ENCODE assay signal across 8 mouse cellular contexts in the genomic region with DNA sequence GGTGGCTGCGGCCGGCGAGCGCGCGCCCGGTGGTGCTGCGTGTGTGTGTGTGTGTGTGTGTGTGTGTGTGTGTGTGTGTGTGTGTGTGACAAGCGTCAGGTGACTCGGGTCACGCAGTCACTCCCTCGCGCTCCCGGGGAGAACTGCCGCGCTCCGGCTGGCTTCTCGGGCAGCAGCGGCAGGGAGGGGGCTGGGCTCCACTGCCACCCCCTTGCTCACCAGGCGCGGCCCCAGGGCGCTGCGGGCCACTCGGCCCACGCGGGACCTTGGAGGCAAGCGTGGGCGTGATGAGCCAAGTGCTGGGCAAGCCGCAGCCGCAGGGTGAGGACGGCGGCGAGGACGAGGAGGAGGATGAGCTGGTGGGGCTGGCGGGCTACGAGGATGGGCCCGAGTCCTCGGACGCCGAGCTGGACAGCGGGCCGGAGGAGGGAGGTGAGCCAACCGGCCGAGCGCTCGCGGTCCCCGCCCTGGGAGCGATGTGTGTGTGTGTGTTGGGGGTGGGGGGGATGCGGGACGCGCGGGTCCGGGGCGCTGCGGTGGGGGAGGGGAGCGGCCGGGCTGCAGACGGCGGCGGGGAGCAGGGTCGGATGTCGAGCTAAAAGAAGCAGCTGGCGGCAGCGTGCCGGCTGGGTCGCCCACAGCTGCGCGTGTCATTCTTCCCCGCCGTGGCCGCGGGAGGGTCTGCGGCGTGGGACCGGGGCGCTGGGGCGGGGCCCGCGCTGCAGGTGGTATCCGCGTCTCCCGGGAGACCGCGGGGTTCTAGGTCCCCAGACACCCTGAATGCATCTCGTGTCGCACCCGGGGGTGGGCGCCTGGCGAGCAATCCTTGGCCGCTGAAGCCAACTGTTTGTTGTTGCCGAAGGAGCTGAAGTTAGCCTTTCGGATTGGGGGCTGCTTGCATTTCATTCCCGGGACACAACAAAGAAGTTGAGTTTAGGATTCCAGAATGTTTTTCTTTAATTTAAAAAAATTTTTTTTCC. TPM values are rescaled to one million over a fixed set of nuclear protein-coding genes. Genes with fewer than 3 reads are reported as not detected.
DNase-seq lines count a peak whose midpoint lies in the region; ATAC-seq and TF ChIP-seq lines count a peak whose summit lies in the region.

No protein-coding gene starts in this region.

- H3K4me1 ChIP-seq in G1E (ENCODE audit: insufficient read depth, low read depth, low read length), result peaks cover 59% of the 10 kb centered on the region
- H3K4me1 ChIP-seq in hindbrain, embryonic 10.5 days (replicated peaks), result peaks cover 51% of the 10 kb centered on the region
- H3K4me1 ChIP-seq in lung, embryonic 16.5 days (replicated peaks; ENCODE audit: control insufficient read depth, insufficient read depth, low read length), result no peaks in the 10 kb centered on the region

- H3K9me3 ChIP-seq in G1E (replicated peaks), result no peaks in the 10 kb centered on the region
- no peaks in the 10 kb centered on the region for H3K9me3 ChIP-seq in hindbrain, embryonic 10.5 days
- 0 out of 2 replicates have a peak, but pooled peaks cover 2% of the 10 kb centered on the region for H3K9me3 ChIP-seq in lung, embryonic 16.5 days (ENCODE audit: control insufficient read depth, low read length)

- peak overlapping the region; percentile 79 for H3K4me3 ChIP-seq in G1E (ENCODE audit: low read depth, low read length)
- peak overlapping the region; percentile 91 for H3K4me3 ChIP-seq in hindbrain, embryonic 10.5 days
- peak overlapping the region; percentile 71 for H3K4me3 ChIP-seq in lung, embryonic 16.5 days (ENCODE audit: low read length)

- no peaks in the 10 kb centered on the region for H3K36me3 ChIP-seq in G1E (replicated peaks)
- H3K36me3 ChIP-seq in hindbrain, embryonic 10.5 days, result no peaks in the 10 kb centered on the region
- H3K36me3 ChIP-seq in lung, embryonic 16.5 days (ENCODE audit: control insufficient read depth, insufficient read depth, low read length), result no peaks in the 10 kb centered on the region

- peak overlapping the region; percentile 99 for H3K4me2 ChIP-seq in lung, embryonic 16.5 days (ENCODE audit: low read depth, low read length)

- peak overlapping the region; percentile 69 for H3K9ac ChIP-seq in lung, embryonic 16.5 days (ENCODE audit: low read length)

- DNase-seq in G1E (ENCODE audit: low spot score), result peak; percentile 47
- DNase-seq in cerebellum, adult 8-10 months, result peak; percentile 76
- DNase-seq in frontal cortex, adult 2 months (ENCODE audit: extremely low spot score in 1 of 2, low spot score in 1 of 2), result peak; percentile 31 to 66
- DNase-seq in hindbrain, embryonic 10.5 days (ENCODE audit: low spot score), result peak; percentile 77
- peak; percentile 71 to 79 for DNase-seq in layer of hippocampus, postnatal 10 days (ENCODE audit: low spot score in 2 of 2)
- DNase-seq in ovary, postnatal 14 days (ENCODE audit: low spot score), result peak; percentile 36
- DNase-seq in thymus, postnatal 14 days, result peak; percentile 90

- H3K27me3 ChIP-seq in G1E (ENCODE audit: insufficient read depth, low read length), result peaks cover 35% of the 10 kb centered on the region
- peaks cover 14% of the 10 kb centered on the region for H3K27me3 ChIP-seq in hindbrain, embryonic 10.5 days (ENCODE audit: insufficient read depth, poor library complexity, severe bottlenecking)
- peaks cover 13% of the 10 kb centered on the region for H3K27me3 ChIP-seq in lung, embryonic 16.5 days (ENCODE audit: control insufficient read depth, insufficient read depth, low read depth, low read length)

- peak overlapping the region; percentile 99 for H3K27ac ChIP-seq in hindbrain, embryonic 10.5 days
- no peak overlapping the region for H3K27ac ChIP-seq in lung, embryonic 16.5 days (ENCODE audit: low read length)

- no peak for TF ChIP-seq CTCF in G1E (IDR thresholded peaks at IDR 0.05; ENCODE audit: low read depth, low read length)

- ATAC-seq in G1E (ENCODE audit: extremely low read depth, insufficient number of reproducible peaks, low FRiP score, poor library complexity, severe bottlenecking), result no peak
- ATAC-seq in lung, embryonic 16.5 days (ENCODE audit: low read depth), result peak; percentile 69

- WGBS in hindbrain, embryonic 10.5 days, result under 1% methylated on average over 93 of the region's 94 CpGs
- WGBS in lung, embryonic 16.5 days, result under 1% methylated on average over 71 of the region's 94 CpGs

RNA-seq across cellular contexts. Expression of a gene that starts 0.6 kb away (rescaled TPM):
- 6.9 and 9.1 TPM in 2 replicates for total RNA-seq in G1E (2014; fragmentation: Nextera tagmentation)
- 38.4 and 44.3 TPM in 2 replicates for total RNA-seq in G1E (2017)
- polyA plus RNA-seq in G1E (2012), result 0.49 and 0.61 TPM in 2 replicates
- 109 and 129 TPM in 2 replicates for polyA plus RNA-seq in frontal cortex, adult 2 months (2012; rRNA removed)
- polyA plus RNA-seq in hindbrain, embryonic 10.5 days (2016; fragmentation: Nextera tagmentation; extraction: Ambion mirVana), result 24.8 and 28.0 TPM in 2 replicates
- 10 to 100 TPM; 54.9 to 55.0 TPM for total RNA-seq in layer of hippocampus, postnatal 10 days (2021)
- 2.6 and 2.9 TPM in 2 replicates for polyA plus RNA-seq in lung, embryonic 16.5 days (2015; fragmentation: Nextera tagmentation; extraction: Ambion mirVana)

RNA-seq across cellular contexts. Expression of a gene that starts 32.8 kb away (rescaled TPM):
- total RNA-seq in G1E (2014; fragmentation: Nextera tagmentation) (3.1 and 3.9 TPM in 2 replicates), G1E (2017) (4.1 and 5.9 TPM in 2 replicates)
- 0.34 and 0.61 TPM in 2 replicates for polyA plus RNA-seq in G1E (2012)
- polyA plus RNA-seq in frontal cortex, adult 2 months (2012; rRNA removed), result 31.0 and 31.3 TPM in 2 replicates
- 24.0 and 27.1 TPM in 2 replicates for polyA plus RNA-seq in hindbrain, embryonic 10.5 days (2016; fragmentation: Nextera tagmentation; extraction: Ambion mirVana)
- total RNA-seq in layer of hippocampus, postnatal 10 days (2021), result 10 to 100 TPM; 30.7 to 32.1 TPM
- polyA plus RNA-seq in lung, embryonic 16.5 days (2015; fragmentation: Nextera tagmentation; extraction: Ambion mirVana), result 2.6 and 3.6 TPM in 2 replicates

RNA-seq across cellular contexts. Expression of a gene that starts 47.8 kb away (rescaled TPM):
- total RNA-seq in G1E (2014; fragmentation: Nextera tagmentation) (73.5 and 85.3 TPM in 2 replicates), G1E (2017) (44.8 and 48.1 TPM in 2 replicates)
- 31.8 and 32.3 TPM in 2 replicates for polyA plus RNA-seq in G1E (2012)
- 52.2 and 54.4 TPM in 2 replicates for polyA plus RNA-seq in frontal cortex, adult 2 months (2012; rRNA removed)
- polyA plus RNA-seq in hindbrain, embryonic 10.5 days (2016; fragmentation: Nextera tagmentation; extraction: Ambion mirVana), result 47.4 and 49.0 TPM in 2 replicates
- 100 to 1,000 TPM in 1 of 2 experiments, 10 to 100 TPM in 1; 89.4 to 109 TPM for total RNA-seq in layer of hippocampus, postnatal 10 days (2021)
- polyA plus RNA-seq in lung, embryonic 16.5 days (2015; fragmentation: Nextera tagmentation; extraction: Ambion mirVana), result 48.2 and 50.1 TPM in 2 replicates

Comparison
In these comparisons a context has a peak if more than half of its experiments do, and no peak if none do; other contexts are left out.
1. DNase-seq: peak in every context shown above with its lines; median percentile 90 in thymus, postnatal 14 days; 77 in hindbrain, embryonic 10.5 days; 76 in cerebellum, adult 8-10 months; 75 in layer of hippocampus, postnatal 10 days; 48 in frontal cortex, adult 2 months; 47 in G1E; 36 in ovary, postnatal 14 days.